Mouse (Mus musculus) liver, postnatal 0 days (tissue): ENCODE measurements around the gene Crb2.

Experiments
- CTCF ChIP-seq: sonication (generic); IDR thresholded peaks from 2 replicates; pipeline ENCODE4 v1.5.1; 2016; ENCODE audit warnings: antibody characterized with exemption, low read depth
- EP300 ChIP-seq: IDR thresholded peaks from 2 replicates; pipeline ENCODE4 v1.6.1; 2016; ENCODE audit warnings: antibody characterized with exemption, low read depth, mild to moderate bottlenecking

DNA sequence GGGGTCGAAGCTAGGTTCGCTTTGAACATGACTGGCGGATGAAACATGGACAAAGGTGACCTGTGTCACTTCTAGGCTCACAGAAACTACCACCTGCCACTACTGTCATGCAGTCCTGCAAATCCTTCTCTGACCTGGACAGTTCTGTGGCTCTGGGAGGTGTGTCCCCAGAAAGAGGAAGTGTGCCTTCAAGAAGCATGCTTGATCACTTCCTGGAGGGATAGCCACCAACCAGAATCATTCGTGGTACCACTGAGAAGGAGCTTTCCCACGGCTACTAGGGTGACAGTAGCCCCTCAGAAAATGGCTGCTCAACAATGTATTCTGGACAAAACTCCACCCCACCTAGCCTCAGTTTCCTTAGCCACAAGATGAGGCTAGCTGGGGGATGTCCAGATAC is 19.0 kb upstream of the Crb2 start:
- TF ChIP-seq EP300 (no peak), CTCF (no peak)
